Mouse (Mus musculus) limb, embryonic 12.5 days (tissue): ENCODE results near the gene Smim11. TPM values are rescaled to one million over a fixed set of nuclear protein-coding genes. Genes with fewer than 3 reads are reported as not detected.

Experiments
- polyA plus RNA-seq: library from polyadenylated mRNA; unstranded; fragments of >200 nt; fragmentation: Nextera tagmentation; extraction: Ambion mirVana; gene quantifications from 2 replicates; pipeline ENCODE4 v1.2.1, GENCODE M21; 2016

Smim11 gene
- polyA plus RNA-seq, 1 experiment from 2014 or later: 152 TPM

Other genes starting within 250 kb of the Smim11 start
- gene Mrps6, start 243.0 kb upstream of the Smim11 start, polyA plus RNA-seq: 87.5 and 98.7 TPM in 2 replicates
- gene Gm49711, start 243.0 kb upstream of the Smim11 start, polyA plus RNA-seq: 0.28 TPM in 1 of 2 replicates, not detected in the other
- 10.0 and 10.2 TPM in 2 replicates for gene Slc5a3, start 243.0 kb upstream of the Smim11 start, polyA plus RNA-seq
- gene Kcne2, start 8.9 kb upstream of the Smim11 start, polyA plus RNA-seq: 0.17 and 0.20 TPM in 2 replicates
- not detected in 2 replicates for gene Fam243, start 20.2 kb downstream of the Smim11 start, polyA plus RNA-seq
- 0.13 TPM in 1 of 2 replicates, not detected in the other for gene Kcne1, start 58.2 kb downstream of the Smim11 start, polyA plus RNA-seq
- gene Rcan1, start 169.6 kb downstream of the Smim11 start, polyA plus RNA-seq: 32.3 and 32.6 TPM in 2 replicates
- 1.2 and 1.9 TPM in 2 replicates for gene Clic6, start 184.4 kb downstream of the Smim11 start, polyA plus RNA-seq